Mouse (Mus musculus): ENCODE results near the gene 2300002M23Rik.

DNA sequence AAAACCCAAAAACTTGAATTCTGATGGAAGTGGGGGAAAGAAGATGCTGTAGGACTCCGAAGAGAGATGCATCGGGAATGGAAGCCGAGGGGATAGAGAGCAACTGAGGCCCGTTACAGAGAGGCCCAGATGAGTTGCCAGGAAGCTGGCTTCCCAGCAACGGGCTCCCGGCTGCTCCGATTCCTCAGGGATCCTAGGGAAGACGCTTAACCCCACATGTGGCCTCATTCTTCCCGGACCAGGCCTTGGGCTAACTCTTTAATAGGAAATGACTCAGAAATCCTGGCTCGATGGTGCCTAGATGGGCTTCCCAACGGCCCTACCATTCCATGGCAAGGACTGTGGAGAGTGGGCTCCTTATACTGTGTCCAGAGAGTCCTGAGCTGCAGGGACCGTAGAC, 49.7 kb upstream of the 2300002M23Rik start:
- TF ChIP-seq CTCF (IDR thresholded peaks at IDR 0.05; ENCODE audit: low read depth, low read length) (no peak), GATA1 (IDR thresholded peaks at IDR 0.05; ENCODE audit: borderline replicate concordance, low read length) (no peak)
